Mouse (Mus musculus) liver, adult (tissue): ENCODE measurements around the gene Ostf1.

ENCODE experiments used
- GATA4 ChIP-seq: IDR thresholded peaks from 2 replicates; pipeline ENCODE4 v1.6.1; 2014; ENCODE audit warnings: mild to moderate bottlenecking, low read length; ENCODE audit not compliant: insufficient replicate concordance

Gene Ostf1

GRCm38 (mm10) chr19:18569496-18569895, 62.1 kb downstream of the Ostf1 start:
- TF ChIP-seq GATA4: no peak

DNA sequence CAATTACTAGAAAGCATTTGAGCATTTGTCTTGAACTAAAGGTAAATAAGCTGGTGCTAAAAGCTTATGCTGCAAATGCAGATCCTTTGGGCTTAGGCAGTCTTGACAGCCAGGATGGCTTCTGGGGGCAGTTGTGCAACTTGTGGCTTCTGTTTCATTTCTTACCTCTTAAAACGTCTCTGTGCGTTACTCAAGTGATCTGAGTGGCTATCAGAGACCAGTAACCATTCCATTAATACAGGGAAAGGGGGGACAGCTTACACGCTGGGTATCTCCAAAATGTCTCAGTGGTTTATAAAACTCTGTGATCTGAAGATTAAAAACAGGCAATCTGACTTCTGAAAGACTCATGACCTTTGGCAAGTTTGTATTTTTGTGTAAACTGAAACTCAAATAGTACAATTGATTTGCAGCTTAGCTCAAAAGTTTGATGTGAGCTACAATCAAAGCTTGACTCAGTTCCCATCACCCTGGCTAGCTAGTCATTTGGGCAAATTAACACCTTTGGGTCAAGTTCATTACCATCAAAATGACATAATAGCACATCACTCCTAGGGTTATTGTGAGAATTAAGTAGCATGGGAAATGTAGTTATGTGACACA, 62.7 kb downstream of the Ostf1 start:
- TF ChIP-seq GATA4: no peak; the same call in 1 of the 2 replicates

GRCm38 (mm10) chr19:18567936-18568827, 63.4 kb downstream of the Ostf1 start:
- TF ChIP-seq GATA4: no peak

- no peak for TF ChIP-seq GATA4
Observed at GRCm38 (mm10) chr19:18567501-18567900, 64.1 kb downstream of the Ostf1 start.

DNA sequence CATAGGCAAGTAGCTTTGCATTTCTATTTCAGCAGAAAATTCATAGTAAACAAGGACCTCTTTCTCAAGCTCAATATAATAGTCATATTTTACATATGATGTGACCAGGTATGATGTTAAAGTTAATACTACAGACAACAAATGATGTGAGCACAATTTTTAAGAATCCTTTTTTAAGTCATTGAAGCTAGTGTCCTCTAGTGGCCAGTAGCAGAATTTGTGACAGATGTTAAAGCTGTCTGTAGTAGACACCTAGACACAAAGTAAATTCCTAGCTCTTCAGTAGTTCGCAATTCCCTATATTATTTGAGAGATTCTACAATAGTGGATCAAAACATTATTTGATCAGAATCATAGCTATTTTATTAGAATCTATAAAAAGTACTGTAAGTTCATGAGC, 73.9 kb downstream of the Ostf1 start:
- no peak for TF ChIP-seq GATA4

DNA sequence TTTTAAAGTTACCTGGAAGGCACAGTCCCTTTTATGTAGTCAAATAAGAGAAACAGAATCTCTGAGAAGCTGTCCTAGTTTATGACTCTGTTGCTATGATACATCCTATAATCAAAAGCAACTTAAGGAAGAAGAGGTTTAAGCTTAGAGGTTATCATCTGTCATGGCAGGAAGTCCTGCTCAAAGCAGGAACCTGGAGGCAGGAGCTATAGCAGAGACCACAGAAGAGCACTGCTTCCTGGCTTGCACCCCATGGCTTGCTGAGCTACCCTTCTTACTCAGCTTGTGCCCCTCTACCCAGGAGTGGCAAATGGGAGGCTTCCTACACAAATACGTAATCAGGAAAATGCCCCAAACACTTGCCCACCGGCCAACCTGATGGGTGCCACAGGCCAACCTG, 76.0 kb downstream of the Ostf1 start:
- TF ChIP-seq GATA4: no peak

GRCm38 (mm10) chr19:18548668-18549067, 83.0 kb downstream of the Ostf1 start:
- TF ChIP-seq GATA4: no peak
